Mouse (Mus musculus) kidney, postnatal 25 days (tissue): ENCODE results near the gene Myl4.

Source experiments
- DNase-seq, 2 experiments: peaks; one replicate each; pipeline ENCODE4 v3.0.0; 2021; ENCODE audit warnings: mixed read lengths in 2 of 2

Gene Myl4

GRCm38 (mm10) chr11:104607491-104608245 is 57.2 kb downstream of the Myl4 start, which contains the start of gene Itgb3:
TSS of gene Itgb3 (plus strand) at chr11:104608000.
- peak; percentile 78 to 84 for DNase-seq

GRCm38 (mm10) chr11:104608249-104608920 is 57.9 kb downstream of the Myl4 start:
- no peak for DNase-seq

- DNase-seq = no peak
These were observed 58.7 kb downstream of the Myl4 start for GRCm38 (mm10) chr11:104609033-104609684.

GRCm38 (mm10) chr11:104609733-104610132 is 59.3 kb downstream of the Myl4 start:
- no peak for DNase-seq

DNA sequence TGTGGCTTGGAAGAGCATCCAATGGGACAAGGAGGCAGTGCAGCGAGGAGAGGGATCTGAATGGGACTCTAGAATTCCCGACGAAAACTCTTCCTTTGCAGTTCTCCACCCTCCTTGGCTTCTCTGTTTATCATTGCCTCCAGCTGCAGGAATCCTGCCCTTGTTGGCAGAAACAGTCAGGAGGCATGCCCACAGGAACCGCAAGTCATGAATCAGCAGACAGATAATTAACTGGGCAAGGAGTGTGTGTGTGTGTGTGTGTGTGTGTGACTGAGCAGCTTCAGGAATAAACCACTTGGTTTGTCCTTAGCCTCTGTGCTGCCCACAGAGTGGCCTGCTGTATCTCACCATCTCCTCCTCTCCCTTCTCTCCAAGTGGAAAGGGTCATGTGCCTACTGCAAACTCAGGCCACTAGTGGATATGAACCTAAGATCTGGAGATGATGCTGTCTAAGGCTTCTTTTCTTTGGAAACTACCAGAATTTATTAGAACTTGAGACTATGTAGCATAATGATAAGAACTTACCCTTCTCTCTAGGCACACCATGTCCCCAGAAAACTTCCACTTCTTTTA is 61.2 kb downstream of the Myl4 start:
- peak; percentile 49 to 74 for DNase-seq

DNA sequence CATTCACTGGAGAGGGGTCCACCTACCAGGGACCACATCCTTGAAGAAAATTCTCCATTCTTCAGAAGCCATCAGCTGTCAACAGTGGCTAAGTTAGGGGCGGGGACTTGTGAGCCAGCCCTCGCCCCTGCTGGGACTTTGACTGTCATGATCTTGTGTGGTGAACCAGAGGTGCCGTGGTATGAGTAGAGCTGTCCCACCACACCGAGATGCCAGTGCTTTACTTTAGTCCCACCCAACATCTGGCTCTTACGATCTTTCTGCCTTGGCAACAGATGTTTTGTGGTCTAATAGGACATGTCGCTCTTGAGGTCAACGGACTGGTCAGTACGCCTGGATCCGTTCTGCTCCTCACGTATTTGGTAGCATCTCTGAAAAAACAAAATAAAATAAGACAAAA is 63.1 kb downstream of the Myl4 start:
- DNase-seq = no peak

GRCm38 (mm10) chr11:104614130-104614529 is 63.7 kb downstream of the Myl4 start:
- no peak for DNase-seq

- DNase-seq = no peak
These were observed 65.7 kb downstream of the Myl4 start for GRCm38 (mm10) chr11:104616182-104616581.

DNA sequence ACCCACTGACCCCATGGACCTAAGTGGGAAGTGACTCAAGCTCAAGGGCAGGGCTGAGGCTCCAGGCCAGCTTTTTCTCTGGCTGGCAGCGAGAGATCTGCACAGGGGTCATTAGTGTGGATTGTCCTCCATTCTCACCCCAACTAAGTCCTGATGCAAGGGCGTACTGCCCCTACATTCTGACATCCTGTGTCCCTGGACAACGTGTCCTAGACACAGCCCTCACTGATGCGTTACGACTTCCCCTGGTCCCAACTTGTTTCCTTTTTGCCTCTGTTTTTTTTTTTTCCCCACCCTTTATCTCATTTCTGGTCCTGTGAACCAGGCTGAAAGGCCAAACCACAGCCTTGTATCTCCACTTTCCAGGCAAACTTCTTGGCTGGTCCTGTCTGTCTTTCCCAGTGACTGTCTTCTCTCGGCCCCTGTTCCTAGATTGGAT is 68.2 kb downstream of the Myl4 start:
- DNase-seq = peak in 1 of 2 experiments; percentile 56

GRCm38 (mm10) chr11:104619084-104620022 is 68.9 kb downstream of the Myl4 start:
- DNase-seq = no peak

DNA sequence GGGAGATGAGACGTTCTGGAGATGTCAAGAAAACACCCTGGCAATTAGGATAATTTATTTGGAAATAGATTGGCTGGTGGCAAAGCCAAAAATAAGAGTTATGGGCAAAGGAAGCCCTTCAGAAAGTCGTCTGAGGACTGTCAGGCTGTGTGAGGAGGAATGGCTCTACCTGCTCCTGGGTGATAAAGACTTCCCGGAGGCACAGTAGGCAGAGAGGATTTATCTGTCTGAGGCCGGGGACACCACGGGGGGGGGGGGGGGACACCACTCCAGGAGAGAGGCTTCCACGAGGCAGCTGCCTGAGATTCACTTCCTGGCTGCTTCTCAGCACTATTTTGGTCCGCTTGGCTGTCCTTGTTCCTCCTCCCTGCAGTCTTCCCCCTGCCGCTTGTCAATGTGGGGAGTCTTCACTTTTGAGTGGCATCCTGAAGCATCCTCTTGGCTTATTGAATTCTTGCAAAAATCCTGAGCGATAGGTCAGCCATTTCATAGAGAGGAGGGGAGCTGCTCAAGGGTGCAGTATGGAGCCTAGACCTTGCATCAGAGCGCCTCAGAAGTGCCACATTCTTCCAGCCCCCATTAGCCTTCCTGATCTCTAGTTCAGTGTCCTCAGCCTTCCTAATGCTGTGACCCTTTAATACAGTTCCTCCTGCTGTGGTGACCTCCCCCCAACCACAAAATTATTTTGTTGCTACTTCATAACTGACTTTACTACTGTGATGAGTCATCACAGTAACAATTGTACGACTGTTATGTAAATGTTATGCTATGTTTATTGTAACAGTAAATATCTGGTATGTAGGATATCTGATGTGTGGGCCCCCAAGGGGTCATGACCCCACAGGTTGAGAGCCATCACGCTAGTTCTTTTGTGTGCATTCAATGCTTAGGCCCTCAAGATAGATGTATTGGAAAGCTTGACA is 71.8 kb downstream of the Myl4 start:
- no peak for DNase-seq

DNA sequence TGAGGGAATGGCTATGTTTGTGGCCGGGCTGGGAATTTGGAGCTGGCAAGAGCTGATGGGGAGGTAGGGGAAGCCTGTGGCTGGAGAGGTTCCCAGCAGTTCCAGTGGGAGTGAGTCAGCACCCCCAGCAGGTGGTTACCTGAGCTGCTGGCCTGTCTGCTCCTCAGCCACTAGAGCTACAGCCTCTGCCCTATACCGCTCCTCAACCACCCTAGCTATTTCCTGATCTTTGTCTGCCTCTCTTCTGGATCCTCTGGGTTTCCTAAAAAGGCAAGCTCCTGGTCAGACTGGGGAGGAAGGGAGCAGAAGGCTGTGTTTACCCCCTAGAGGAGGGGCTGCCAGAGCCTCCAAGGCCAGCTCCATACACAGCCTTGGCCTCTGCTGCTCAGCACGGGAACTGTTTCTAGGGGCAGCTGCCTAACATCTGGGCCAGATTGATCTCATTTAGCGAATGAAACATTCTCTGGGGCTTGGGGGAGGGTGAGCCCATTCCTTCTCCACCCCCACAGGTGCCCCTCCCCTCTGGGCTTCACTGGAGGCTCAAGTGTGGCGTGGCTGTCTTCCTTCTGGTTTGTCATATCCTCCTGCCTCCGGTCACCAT is 74.4 kb downstream of the Myl4 start:
- peak in 1 of 2 experiments; percentile 48 for DNase-seq

- no peak for DNase-seq
These were observed 75.3 kb downstream of the Myl4 start for GRCm38 (mm10) chr11:104625453-104626402.

DNA sequence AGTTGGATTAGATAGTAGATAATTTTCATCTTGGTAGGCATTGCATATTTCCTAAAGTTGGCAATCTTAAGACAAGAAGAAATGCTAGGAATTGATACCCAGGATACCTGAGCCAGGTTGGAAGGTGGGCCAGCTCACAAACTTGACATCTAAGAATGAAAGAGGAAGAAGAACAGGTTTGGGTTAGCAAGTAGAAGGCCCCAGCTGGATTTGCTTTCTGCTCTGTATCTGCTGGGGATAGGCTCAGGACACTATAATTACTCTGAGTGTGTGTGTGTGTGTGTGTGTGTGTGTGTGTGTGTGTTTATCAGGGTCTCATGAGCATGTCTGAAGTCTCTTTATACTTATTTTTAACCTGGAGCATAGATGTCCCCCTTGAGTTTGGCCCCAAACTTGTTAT is 76.2 kb downstream of the Myl4 start:
- DNase-seq = no peak

GRCm38 (mm10) chr11:104627616-104628301 is 77.3 kb downstream of the Myl4 start:
- DNase-seq = peak in 1 of 2 experiments; percentile 50

DNA sequence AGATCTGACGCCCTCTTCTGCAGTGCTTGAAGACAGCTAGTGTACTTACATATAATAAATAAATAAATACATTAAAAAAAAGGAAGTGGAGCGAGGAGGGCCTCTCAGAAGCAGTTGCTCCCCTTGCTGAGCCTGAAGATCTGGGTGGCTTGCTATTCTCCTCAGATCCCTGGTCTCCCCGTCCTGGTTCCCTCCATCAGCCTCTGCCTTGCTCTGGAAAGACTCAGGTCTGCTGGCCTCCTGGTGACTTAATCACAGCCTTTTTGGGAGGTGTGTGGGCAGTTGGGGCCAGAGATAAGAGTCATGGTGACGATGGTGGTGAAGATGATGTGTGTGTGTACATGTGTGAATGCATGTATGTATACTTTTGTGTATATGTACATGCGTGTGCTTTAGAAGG is 78.1 kb downstream of the Myl4 start:
- no peak for DNase-seq

DNA sequence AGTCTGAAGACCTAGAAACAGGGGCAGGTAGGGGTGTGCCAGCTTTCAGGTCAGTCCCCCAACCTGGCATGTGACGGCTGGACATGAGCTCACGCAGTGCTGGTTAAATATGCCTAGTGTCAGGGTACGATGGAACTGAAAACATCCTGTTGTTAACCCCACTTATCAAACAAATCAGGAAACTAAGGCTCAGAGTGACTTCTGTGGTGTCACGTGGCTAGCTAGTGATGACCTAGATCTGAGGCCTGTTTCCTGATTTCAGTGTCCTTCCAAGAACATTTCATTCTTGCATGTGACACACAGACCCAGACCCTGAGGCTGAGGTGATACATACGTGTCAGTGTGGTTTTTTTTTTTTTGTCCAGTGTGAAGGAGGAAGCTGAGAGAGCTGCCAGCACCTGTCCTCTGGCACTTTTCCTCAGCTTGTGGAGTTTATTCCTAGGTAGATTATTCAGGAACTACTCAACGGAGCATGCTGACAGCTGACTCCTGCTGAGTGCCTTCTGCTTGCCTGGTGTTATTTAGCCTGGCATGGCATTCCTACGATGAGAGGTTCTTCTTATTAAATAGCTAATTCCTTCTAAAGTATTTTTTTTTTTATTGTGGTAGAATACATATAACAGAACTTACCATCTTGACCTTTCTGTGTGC is 79.8 kb downstream of the Myl4 start:
- DNase-seq = peak; percentile 18 to 61

GRCm38 (mm10) chr11:104631306-104631705 is 80.8 kb downstream of the Myl4 start:
- DNase-seq = no peak
